Mouse (Mus musculus) liver, postnatal 0 days (tissue): ENCODE measurements around the gene Anp32a.

Experiments
- CTCF ChIP-seq: sonication (generic); IDR thresholded peaks from 2 replicates; pipeline ENCODE4 v1.5.1; 2016; ENCODE audit warnings: antibody characterized with exemption, low read depth
- EP300 ChIP-seq: IDR thresholded peaks from 2 replicates; pipeline ENCODE4 v1.6.1; 2016; ENCODE audit warnings: antibody characterized with exemption, low read depth, mild to moderate bottlenecking

DNA sequence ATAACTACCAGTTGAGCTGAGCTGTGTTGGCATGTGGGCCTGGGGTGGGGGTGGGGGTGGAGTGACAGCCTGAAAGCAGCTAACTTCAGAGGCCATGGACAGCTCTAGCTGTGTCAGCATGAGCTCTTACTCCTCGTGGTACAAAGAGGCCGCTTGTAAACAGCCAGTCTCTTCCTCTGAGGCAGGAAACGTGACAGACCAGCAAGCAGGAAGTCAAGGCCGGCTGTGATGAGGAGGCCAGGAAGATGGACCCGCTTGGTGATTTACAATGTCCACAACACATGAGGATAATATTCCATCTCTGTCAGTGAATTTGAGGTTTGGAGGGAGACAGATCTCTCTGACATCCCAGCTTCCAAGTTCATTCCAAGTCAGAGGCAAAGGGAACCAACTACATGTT, 84.2 kb downstream of the Anp32a start:
- TF ChIP-seq CTCF (no peak), EP300 (no peak)
